Mouse (Mus musculus) thymus, postnatal 25 days (tissue): Measurements from ENCODE around the gene Kctd18.
"Not testable (repeated sequence)": the region's sequence is repeated elsewhere in the genome, so short reads cannot be mapped to it uniquely, and the experiment has no call there.

Experiments used
- DNase-seq: peaks from one replicate; pipeline ENCODE4 v3.0.0; 2022

Gene Kctd18

GRCm38 (mm10) chr1:58018856-58019255, at the start of gene Kctd18:
Kctd18 (minus strand) TSS chr1:58018956.
- DNase-seq = no peak

GRCm38 (mm10) chr1:58065606-58066005, 46.9 kb upstream of the Kctd18 start:
- no peak for DNase-seq

DNA sequence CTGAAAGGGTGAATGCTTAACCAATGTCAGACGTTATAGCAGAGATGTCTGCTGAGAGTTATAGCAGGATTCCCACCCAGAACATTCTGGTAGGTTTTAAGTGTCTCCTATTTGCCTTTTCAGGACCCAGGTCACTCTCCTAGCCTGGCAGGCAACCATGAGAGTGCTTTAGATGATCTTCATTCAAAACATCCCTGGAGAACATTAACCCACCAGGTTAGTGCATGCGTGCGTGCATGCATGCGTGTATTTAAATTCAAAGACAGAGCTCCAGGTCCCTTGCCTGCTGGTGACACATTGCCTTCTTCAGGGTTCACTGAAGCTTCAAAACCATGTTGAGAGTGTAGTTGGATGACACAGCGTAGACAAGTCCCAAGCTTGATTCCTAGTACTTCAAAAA, 46.4 kb upstream of the Kctd18 start:
- DNase-seq = no peak

- no peak for DNase-seq
These were observed 43.4 kb upstream of the Kctd18 start for GRCm38 (mm10) chr1:58062131-58062530.

DNA sequence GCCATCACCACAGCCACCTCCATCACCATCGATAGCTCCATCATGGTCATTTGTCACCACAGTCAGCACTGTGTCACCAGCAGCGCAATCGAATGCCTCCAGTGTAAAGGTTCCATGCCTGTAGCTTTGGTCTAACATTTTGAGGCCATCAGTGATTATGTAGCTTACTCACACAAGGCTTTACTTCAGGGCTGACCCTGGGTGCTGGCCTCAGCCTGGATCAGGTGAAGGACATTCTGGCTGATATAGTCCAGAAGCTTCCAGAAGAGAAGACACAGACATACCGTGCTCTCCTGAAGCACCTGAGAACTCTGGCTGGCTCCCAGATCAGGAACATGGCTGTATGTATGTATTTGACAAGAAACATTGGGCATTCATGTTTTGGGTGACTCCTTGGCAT, 40.1 kb upstream of the Kctd18 start:
- DNase-seq = no peak

GRCm38 (mm10) chr1:58056939-58057338, 38.2 kb upstream of the Kctd18 start:
- no peak for DNase-seq

DNA sequence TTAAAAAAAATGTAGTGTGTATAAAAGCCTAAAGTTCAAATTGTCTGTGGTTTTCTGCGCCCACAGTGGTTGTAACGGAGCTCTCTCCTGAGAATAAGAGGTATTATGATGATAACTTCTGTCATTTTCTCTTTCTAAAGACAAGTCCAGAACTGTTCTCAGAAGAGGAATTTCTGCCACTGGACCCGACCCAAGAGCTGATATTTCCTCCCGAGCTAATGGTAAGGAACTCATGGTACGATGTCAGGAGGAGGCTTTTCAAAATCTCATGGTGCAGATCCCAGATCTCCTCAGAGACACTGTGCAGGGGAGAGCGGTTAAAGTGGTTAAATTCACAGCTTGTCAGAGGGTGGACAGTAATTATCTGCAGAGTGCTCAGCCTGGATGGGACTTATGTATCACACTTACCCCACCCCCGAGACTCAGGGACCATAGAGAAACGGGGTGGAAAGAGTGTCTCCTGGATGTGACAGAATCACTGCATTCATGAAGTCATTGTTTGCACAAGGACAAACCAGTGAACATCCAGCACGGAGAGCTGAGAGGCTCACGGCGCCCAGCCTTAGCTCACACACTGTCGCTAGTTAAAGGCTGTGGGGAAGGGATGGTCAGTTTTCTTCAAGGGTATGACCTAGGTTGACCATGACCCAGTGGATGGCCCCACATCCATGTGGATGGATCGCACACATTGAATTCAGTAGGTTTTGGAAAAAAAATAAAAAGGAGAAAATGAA, 37.5 kb upstream of the Kctd18 start:
- no peak for DNase-seq

DNA sequence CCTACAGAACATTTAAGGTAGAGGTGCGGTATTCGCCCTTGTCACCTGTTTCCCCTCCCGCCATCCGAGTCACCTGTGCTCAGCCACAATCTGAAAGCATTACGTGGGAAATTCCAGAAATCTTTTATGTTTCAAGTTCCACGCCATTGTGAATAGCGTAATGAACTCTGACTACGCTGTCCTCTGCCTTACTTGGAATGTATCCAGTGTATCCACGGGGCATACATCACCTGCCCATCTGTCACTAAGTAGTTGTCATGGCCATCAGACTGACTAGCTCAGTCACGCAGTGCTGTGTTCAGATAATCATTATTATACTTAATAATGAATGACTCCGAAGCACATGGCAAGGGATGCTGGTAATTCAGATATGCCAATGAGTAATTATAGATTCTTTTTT, 36.8 kb upstream of the Kctd18 start:
- no peak for DNase-seq

- DNase-seq = no peak
These were observed 30.4 kb upstream of the Kctd18 start for GRCm38 (mm10) chr1:58049126-58049525.

GRCm38 (mm10) chr1:58046721-58047290, 28.1 kb upstream of the Kctd18 start:
- DNase-seq = no peak

DNA sequence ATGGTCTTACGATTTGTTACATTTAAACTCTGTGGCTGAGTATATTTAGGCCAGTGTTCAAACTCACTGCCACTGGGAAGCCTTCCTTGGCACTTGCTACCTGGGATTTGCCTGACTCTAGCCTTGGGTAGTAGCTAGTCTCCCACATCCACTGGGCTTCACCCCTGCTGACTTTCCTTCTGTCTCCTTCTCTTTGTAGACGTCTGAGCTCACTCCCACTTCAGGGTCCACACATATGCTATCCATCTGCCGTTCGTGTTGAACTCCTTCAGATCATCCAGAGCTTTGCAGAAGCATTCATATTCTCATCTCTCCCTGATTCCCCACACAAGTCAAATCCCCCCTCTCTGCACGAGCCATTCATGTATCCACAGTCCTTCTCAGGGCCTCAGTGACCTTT, 26.8 kb upstream of the Kctd18 start:
- no peak for DNase-seq

GRCm38 (mm10) chr1:58045076-58045475, 26.3 kb upstream of the Kctd18 start:
- DNase-seq = no peak

DNA sequence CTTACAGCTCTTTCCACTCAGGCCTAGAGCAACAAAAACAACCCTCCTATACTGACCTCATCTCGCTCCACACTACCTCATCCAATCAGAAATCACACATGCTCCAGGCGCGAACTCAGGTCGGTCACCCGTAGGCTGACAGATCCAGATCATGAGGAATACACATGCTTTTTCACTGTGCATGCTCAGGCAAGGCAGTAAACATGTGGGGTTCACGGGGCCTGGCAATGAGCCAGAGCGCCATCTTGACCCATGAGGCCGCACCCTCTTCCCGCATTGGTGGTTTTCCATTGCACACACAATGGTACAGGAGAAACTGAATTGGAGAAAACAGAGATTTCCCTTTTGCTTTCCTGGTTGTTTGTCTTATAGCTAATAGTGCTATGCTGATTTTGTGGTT, 18.6 kb upstream of the Kctd18 start:
- DNase-seq = not testable (repeated sequence)

DNA sequence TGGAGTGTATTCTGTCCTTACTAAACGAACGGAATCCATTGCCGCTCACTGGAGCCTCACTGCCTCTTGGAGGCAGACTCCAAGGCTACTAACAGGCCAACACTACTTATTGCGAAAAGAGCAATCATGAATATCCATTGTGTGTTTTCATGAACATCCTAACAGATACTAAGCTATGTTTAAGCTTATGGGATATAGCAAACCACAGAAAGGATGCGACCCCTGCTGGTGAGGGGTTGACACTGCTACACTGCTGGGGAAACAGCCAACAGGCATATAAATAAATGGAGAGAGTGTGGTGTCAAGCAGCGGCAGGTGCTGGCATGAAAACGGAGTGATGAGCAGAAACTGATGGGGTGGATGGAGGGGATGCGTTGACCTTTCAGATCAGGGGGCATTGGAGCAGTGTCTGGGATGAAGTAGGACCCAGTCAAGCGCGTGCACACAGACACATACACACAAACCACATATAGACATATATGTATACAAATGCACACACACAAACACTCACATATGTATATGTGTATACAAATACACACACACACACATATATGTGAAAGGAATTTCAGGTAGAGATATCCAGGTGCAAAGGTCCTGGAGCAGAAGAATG, 12.5 kb upstream of the Kctd18 start:
- DNase-seq = peak; percentile 68

- DNase-seq = no peak
These were observed 11.6 kb upstream of the Kctd18 start for GRCm38 (mm10) chr1:58030156-58030871.

DNA sequence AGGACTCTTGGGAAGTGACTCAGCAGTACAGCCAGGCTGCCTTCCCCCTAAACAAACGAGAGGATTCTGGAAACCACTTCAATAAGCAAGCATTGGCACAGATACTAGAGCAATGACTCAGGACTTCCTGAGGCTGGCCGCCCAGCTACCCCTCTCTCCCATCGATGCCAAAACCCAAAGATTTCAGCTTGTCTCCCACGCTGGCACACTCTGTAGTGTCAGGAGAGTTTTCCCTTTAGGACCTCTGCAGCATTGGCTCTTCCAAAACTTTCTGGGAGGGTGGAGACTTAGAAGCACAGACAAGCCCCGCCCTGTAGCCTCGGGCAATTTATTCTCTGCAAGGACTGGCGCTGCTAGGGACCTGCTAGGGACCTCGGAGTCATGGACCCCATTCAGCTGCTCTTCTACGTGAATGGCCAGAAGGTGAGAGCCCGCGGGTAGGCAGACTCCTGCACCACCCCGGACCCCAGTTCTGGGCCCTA, 10.9 kb upstream of the Kctd18 start, which contains the start of gene Aox1:
Aox1 (plus strand) TSS at position 296 of the 482 bp plus-strand sequence.
- no peak for DNase-seq

DNA sequence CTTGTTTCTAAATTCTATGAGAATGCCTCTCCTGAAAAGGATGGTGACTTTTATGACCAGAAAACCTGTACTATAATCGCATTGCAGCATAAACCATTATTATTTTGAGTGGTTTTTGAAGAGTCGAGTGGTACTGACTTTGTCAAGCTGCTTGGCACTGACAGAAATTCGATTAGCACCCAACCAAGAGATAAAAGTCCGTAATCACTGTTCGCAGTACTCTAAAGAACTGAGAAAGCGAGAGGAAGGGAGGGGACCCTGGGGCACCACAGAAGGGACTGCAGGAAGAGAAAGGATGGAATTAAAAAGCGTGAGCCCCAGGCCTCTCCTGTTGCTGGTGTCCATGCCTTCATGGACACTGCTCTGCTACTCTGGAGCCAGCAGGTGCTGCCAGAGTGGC, 9.0 kb upstream of the Kctd18 start:
- DNase-seq = no peak

- DNase-seq = not testable (repeated sequence)
These were observed 12.4 kb downstream of the Kctd18 start for GRCm38 (mm10) chr1:58006388-58006787.

DNA sequence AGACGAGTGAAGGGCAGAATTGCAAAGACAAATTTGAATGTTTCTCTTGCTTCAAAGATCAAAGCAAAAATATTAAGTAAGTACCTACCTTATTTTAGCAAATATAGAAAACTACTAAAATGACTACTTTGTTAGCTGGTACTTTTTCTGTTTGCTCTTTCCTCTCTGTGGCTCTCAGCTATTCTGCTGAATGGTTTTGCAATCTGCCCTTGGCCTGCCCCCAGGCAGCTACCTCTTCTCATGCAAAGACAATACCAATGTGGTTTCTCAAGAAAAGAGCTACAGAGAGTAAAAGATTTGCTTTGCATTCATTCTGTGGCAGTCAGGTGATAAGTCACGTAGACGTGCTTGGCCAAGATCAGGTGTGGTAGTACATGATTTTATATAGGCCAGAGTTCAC, 20.6 kb downstream of the Kctd18 start:
- DNase-seq = no peak

DNA sequence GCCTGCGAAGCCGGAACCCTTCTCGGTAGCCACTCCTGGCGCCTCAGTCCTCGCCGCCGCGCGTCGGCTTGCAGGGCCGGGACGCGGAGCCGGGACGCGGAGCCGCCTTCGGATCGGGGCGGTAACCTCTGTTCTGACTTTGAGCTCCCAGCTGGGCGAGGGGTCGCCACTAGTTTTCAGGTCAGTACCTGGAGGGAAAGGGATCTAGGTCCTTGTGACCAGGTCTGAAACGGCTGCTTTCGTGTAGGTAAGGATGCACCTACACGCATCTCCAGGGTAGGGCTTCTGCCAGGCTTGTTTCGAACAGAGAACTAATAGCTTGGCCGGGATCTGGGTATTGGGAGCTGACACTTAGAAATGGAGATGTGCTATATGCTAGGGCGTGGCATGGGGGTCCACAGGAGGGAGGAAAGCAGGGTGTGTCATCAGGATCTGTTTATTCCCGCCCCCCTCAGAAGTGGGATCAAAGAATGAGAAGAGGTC, 22.6 kb downstream of the Kctd18 start:
- DNase-seq = no peak

DNA sequence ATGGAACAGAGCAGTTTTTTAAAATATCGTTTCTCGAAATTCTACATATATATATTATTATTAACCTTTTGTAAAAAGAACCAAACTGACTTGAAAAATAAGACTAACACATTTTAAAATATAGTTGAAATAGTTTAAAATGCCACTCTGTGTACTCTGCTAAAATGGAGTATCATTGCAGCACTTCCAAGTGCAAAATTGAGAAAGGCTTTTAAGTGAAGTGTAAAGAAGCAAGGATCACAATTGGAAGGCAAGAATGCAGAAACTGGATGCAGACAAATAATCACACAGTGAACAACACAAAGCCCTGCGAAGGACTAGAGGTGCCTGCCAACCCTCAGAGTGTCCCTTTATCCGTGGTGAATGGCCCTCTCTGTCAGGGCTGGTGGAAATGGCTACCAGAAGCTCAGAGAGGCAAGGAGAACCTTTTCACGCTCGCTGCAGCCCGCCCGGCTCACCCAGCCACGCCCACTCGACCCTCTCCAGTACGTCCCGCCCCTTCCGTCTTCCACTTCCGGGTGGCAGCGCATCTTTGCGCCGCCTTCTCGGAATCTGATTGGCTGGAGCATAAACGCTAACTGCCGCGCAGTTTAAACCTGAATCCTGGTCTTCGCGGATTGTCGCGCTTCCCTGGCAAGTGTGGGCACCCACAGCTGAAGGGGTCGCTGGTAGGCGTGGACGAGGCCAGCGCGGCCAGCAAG, 23.2 kb downstream of the Kctd18 start, which contains the start of gene Sgo2a:
Sgo2a (plus strand) TSS at position 540 of the 701 bp plus-strand sequence.
- DNase-seq = peak; percentile 93

GRCm38 (mm10) chr1:57991277-57991676, 27.5 kb downstream of the Kctd18 start:
- DNase-seq = no peak
